Mouse (Mus musculus): ENCODE measurements around the gene Dcp1a.

GRCm38 (mm10) chr14:30435316-30435715 lies 44.0 kb upstream of the Dcp1a start:
- TF ChIP-seq CTCF (IDR thresholded peaks at IDR 0.05; ENCODE audit: extremely low read depth, insufficient read depth, insufficient read length, insufficient replicate concordance) (no peak), POLR2A (IDR thresholded peaks at IDR 0.05; ENCODE audit: low read depth, low read length) (no peak)
